Mouse (Mus musculus) urinary bladder, postnatal 25 days (tissue): Measurements from ENCODE around the gene Vmn1r75.

Source experiments
- DNase-seq: peaks from one replicate; pipeline ENCODE4 v3.0.0; 2022; ENCODE audit warnings: low spot score

Gene Vmn1r75

DNA sequence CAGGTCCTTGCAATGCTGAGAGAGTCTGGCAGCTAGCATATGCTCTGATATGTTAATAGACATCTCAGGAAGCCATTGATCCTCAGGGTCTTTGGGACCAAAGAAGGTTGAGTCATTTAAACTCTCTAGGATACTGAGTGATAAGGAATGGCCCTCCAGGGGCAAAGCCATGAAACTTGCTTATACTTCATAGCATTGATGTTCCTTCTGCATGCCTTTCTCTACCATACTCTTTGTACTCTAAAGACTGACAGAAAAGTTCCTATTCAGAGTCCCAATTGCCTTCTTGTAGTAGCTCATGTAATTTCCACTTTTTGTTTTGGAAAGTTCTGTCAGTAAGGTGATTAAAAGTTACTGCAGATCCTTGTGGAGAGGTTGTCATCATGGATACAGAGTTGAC, at the start of gene Vmn1r75:
Gene Vmn1r75, plus strand, starts transcription at position 301 of the 400 bp plus-strand sequence.
- DNase-seq = no peak

DNA sequence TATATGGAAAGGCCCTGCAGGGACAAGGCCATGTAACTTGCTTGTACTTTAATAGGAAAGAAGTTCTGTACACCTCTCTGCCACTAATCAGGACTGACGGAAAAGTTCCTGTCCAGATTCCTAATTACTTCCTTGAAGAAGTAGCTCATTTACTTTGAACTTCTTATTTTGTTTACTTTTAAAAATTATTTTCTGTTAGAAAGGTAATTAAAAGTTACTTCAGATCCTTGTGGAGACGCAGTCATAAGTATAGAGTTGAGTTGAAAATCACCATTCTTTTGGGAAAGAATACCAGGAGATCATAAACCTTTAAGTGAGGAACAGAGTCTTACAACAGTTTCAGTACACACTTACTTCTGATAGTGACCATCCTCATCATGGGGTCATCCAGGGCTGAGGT, 40.8 kb upstream of the Vmn1r75 start, which contains the start of gene Vmn1r74:
Gene Vmn1r74, plus strand, starts transcription at position 301 of the 400 bp plus-strand sequence.
- no peak for DNase-seq
